Mouse (Mus musculus) adrenal gland, postnatal 25 days (tissue): Measurements from ENCODE around the gene Slc52a3. TPM values are rescaled to one million over a fixed set of nuclear protein-coding genes. Genes with fewer than 3 reads are reported as not detected.
"Not testable (repeated sequence)": the region's sequence is repeated elsewhere in the genome, so short reads cannot be mapped to it uniquely, and the experiment has no call there.

Experiments used
- DNase-seq: peaks from one replicate; pipeline ENCODE4 v3.0.0; 2021; ENCODE audit warnings: mixed read lengths
- total RNA-seq: library from RNA; stranded (reverse); gene quantifications from 2 replicates; pipeline ENCODE4 v1.2.3, GENCODE M21; 2021

Slc52a3 gene
- total RNA-seq, 1 experiment from 2014 or later = 2.3 TPM

DNA sequence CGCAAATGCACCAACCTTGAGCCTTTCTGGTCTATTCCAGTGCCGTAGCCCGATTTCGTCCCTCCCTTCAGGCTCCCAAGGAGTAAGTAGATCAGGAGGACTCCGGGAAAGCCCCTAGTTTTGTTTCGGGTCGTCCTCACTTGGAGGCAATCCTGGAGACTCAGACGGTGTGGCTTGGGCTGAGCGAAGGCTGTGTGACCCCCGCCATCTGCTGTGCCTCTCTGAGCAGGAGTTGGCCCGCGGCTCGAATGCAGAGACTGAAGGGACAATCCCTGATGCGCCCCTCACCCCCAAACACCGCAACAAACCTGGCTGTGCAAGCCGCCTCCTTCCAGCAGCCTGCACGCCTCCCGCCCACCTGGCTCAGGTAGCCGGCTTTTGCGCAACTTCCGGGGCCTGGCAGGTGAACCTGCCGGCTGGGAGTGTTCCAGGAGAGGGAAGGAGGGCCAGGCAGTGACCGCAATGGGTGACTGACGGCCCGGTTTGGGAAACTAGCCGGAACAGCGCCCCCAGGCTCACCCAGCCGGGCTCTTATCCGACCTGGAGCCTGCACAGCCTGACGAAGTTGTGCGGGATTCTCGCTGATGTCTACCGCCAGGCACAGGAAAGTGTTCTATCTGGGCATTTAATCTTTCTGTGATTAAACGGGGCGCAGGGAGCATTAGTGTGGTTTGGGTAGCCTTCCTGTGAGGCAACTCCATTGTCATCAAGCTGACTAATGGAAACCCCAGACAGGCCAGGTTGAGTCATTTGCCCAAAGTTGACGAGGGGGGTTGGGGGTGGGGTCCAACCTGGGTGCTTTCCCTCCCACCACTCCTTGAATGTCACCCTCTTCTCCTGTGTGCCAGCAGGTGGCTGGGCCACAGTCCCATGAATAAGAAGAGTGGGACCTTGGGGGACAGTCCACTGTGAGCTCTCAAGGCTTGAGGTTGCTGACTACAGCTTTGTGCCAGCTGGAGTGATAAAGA is 22.4 kb upstream of the Slc52a3 start:
- no peak for DNase-seq

DNA sequence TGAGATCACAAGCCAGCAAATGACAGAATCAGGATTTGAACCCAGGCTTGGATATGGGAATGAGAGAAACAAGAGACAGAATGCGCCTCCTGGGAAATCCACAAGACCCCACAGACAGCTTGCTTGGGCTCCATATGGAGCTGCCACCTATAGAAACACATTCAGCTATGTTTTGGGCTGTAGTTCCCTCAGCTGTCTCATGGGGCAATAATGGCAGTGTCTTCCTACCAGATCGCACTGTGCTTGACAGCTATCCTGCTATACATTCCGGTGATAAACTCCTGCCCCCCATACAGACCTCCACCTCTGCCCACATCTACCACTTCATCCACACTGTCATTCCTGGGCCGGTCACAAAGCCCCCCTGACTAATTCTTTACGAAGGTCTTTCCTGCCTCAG is 21.0 kb upstream of the Slc52a3 start:
- DNase-seq = no peak

GRCm38 (mm10) chr2:151976067-151976466 is 20.2 kb upstream of the Slc52a3 start:
- no peak for DNase-seq

- no peak for DNase-seq
These were observed 18.4 kb upstream of the Slc52a3 start for GRCm38 (mm10) chr2:151977689-151978440.

DNA sequence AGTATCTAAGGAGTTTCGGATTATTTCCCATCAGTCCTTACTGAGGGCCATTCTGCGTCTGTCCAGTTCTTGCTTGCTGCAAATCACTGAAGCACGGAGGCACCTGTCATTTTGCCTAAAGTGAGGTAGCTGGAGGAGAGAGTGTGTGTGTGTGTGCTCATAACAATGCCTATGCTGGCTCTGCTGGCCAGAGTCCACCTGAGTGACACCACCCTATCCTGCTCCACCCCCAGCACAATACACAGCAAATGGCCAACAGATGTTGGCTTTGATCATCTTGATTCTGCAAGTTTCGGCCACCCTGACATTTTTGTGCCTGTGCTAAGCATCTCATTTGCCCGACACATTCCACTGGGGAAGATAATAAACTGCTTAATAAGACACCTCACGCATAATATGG is 17.8 kb upstream of the Slc52a3 start:
- DNase-seq = no peak

GRCm38 (mm10) chr2:151979470-151980354 is 16.6 kb upstream of the Slc52a3 start, which contains the start of gene Fam110a:
Gene Fam110a, minus strand, starts transcription at chr2:151980219.
- peak; percentile 95 for DNase-seq

- DNase-seq = no peak
These were observed 16.0 kb upstream of the Slc52a3 start for GRCm38 (mm10) chr2:151980355-151980693.

- no peak for DNase-seq
These were observed 15.0 kb upstream of the Slc52a3 start for GRCm38 (mm10) chr2:151981268-151981667.

DNA sequence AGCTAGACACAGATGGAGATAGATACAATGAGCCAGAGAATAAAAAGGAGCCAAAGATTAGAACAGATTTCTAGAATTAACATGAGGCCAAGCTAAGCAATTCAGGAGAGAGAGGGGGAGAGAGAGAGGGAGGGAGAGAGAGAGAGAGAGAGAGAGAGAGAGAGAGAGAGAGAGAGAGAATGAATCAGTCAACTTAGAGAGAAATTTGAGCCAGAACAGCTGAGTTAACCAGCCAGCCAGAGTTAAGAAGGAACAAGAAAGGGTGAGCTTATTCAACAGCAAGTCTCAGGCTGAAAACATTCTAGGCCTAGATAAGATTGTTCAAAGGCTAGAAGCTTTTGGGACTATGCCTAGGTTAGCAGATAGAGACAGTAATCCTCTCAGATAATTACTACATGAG is 13.8 kb upstream of the Slc52a3 start:
- DNase-seq = no peak

GRCm38 (mm10) chr2:151984019-151984418 is 12.3 kb upstream of the Slc52a3 start:
- no peak for DNase-seq

DNA sequence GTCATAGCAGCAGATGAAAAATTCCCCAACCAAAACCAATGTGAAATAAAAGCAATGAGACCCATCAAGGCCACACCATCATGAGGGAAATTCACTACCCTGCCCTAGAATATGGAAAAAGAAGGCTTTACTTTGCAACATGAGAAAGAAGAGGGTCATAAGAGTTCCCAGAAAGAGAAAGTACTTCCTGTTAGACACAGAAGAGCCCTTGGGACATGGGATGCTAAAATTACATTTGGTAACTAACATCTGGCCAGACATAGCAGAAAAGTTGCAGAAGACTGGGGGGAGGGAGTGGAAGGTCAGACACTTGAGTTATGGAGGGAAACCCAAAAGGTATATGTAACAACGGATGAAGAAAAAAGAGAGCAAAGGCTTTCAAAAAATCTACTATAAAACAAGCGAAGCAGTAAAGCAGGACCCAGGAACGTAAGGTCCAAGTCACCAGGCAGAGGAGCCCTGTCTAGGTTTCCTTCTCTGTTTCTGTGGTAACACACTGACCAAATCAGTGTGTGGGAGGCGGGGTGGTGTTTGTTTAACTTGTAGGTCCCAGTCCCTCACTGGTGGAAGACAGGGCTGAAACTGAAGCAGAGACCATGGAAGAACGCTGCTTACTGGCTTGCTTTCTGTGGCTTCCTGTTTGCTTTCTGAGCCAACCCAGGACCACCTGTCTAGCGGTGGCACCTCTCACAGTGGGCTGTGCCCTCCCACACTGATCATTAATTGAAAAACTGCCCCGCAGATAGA is 10.7 kb upstream of the Slc52a3 start:
- no peak for DNase-seq

DNA sequence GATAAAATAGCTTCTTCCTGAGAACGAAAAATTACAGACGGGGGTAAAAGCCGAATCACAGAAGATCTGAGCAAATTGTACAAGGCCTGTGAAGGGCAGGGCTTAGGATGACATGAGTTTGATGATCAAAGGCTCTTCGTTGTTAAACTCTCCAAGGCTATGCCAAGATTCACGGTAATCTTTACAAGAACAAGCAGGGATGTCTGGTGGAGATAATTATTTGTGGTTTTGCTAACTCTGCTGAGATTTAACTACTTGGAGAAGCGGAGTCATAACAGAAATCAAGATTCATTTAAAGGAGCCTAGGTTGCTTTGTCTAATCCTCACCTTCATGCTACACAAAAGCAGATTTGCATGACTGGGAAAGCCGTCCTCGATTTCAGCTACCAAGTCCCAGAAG is 9.4 kb upstream of the Slc52a3 start:
- no peak for DNase-seq

DNA sequence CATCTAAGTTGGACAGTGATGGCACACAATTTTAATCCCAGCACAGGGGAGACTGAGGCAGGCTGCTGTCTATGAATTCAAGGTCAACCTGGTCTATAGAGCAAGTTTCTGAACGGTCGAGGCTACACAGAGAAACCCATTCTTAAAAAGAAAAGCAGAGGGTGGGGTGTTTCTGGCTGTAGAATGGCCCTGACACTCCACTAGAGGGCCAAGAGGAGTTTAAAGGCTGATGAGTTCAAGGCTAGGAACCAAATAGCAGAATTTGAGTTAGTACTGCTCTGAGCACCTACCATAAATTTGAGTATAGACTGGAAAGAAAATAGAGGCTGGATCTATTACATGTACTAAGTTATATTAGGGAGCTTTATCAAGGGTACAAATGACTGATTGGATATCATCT is 7.3 kb upstream of the Slc52a3 start:
- DNase-seq = no peak

DNA sequence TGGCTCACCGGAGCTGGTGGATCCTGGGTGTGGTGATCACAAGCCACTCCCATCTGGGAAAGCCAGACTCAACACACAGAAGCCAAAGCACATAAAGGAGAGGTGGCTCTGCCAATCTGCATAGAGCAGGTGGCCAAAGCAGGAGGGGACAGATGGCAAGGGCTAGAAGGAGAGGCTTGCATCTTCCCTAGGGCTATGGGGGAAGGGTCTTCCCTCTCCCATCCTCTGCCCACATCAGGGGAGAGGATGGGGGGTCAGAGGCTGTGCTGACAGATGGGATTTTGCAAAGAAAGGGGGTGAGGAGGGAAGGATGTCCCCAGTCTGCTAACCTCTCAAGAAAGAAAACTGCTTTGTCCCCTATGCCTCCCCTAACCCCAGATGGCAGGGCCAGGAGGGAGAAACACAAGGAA is 5.3 kb upstream of the Slc52a3 start:
- DNase-seq = no peak

DNA sequence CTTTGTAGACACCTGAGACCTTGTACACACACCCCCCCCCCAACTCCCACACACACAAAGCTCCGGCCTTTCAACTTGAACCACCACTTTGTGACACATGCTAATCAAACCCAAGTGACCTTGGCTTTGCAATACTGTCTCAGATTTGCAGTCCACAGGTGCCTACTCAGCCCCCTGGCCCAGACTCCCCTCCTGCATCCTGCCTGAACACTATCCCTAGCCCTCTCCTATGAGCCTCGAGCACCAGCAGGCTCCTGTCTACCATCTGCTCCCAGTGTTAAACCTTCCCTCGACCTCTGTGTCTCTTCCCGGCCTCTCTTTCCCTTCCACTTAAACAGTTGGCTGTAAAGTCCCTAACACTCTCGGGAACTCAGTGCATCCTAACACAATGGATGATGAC is 4.9 kb upstream of the Slc52a3 start:
- DNase-seq = no peak

GRCm38 (mm10) chr2:151994350-151995122 is 1.8 kb upstream of the Slc52a3 start:
- DNase-seq = peak; percentile 77

DNA sequence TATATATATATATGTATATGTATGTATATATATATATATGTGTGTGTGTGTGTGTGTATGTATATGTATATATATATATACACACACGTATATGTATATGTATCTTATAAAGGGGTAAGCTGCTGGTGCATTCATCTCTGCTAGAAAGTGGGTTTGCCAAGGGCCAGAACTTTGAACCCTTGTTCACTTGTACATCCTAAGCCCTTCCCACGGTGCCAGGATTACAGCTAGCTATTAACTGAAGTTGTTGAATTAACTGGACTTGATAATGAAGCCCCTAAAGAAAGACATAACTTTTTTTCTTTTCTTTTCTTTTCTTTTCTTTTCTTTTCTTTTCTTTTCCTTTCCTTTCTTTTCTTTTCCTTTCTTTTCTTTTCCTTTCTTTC is 872 bp downstream of the Slc52a3 start:
- not testable (repeated sequence) for DNase-seq

- no peak for DNase-seq
These were observed 1.6 kb downstream of the Slc52a3 start for GRCm38 (mm10) chr2:151997776-151998504.

GRCm38 (mm10) chr2:151998505-151998899 is 2.2 kb downstream of the Slc52a3 start:
- DNase-seq = peak; percentile 35

DNA sequence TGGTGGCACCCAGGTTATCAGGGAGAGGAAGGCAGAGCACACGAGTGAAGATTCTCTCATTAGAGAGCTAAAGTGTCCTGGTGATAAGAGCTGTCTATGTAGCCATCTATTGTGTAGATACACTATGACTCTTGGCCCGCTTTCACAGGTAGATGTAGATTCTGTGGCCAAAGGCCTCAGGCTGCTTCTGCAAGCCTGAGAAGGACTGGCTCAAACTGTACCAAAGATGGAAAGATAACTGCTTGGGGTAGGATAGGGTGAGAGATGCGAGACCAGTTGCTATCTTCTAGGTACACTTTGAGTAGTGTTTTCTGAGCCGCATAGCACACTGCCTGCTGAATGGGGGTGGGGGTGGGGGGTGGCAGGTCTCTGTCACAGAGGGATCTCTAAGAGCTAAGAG is 2.6 kb downstream of the Slc52a3 start:
- DNase-seq = no peak
